Mouse (Mus musculus) E14TG2a.4 (cell line): Measurements from ENCODE around the gene Aff4.

Source experiments
- CTCF ChIP-seq: conservative IDR thresholded peaks from 2 replicates; pipeline ENCODE4 v1.5.1; 2014; ENCODE audit warnings: low read length
- NANOG ChIP-seq: IDR thresholded peaks from 2 replicates; pipeline ENCODE4 v1.6.1; 2014; ENCODE audit warnings: borderline replicate concordance, low read length, mixed read lengths
- POU5F1 ChIP-seq: IDR thresholded peaks from 2 replicates; pipeline ENCODE4 v1.6.1; 2014; ENCODE audit warnings: low read length, borderline replicate concordance

DNA sequence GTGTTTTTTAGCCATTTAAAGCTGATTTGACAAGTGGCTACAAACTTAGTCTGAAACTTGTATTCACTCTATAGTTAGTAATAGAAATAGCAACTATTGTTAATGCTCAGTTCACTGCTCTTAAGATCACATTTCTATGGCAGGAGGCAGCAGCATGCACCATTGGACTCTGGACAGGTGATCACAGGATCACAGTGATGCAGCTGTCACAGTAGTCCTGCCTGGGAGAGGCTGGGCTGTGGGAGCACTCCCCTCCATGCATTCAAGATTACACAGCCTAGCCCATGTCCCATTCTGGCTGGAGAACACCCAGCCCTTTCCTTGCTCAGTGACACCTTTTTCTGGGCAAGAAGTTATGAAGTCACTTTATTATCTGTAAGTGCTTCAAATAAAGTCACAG is 67.4 kb downstream of the Aff4 start:
- TF ChIP-seq CTCF: no peak
- no peak for TF ChIP-seq NANOG
- no peak for TF ChIP-seq POU5F1
